Mouse (Mus musculus): ENCODE results near the gene Gp1bb. TPM values are rescaled to one million over a fixed set of nuclear protein-coding genes. Genes with fewer than 3 reads are reported as not detected.

Gp1bb gene
- polyA plus RNA-seq, 1 experiment: 6.4 TPM

- Histone ChIP-seq H3K27me3 (ENCODE audit: control insufficient read depth, insufficient read depth, insufficient read length) (peaks cover 3% of the 10 kb centered on the region), H3K79me3 (ENCODE audit: low read depth) (no peaks in the 10 kb centered on the region), H3K36me3 (ENCODE audit: control insufficient read depth, insufficient read depth) (no peaks in the 10 kb centered on the region), H3K4me3 (ENCODE audit: insufficient read depth, poor library complexity, severe bottlenecking) (no peak overlapping the region), H3K79me2 (ENCODE audit: control insufficient read depth, insufficient read depth) (no peaks in the 10 kb centered on the region), H3ac (ENCODE audit: control insufficient read depth, insufficient read length, low read depth) (no peak overlapping the region)
- TF ChIP-seq CEBPB (IDR thresholded peaks at IDR 0.05; ENCODE audit: low read depth) (no peak), USF1 (IDR thresholded peaks at IDR 0.05; ENCODE audit: low read depth) (no peak), CTCF (IDR thresholded peaks at IDR 0.05; ENCODE audit: control insufficient read depth, insufficient read depth, insufficient read length) (no peak), MYOD1 (IDR thresholded peaks at IDR 0.05; ENCODE audit: control insufficient read depth, insufficient read length, low read depth) (no peak), FOSL1 (IDR thresholded peaks at IDR 0.05; ENCODE audit: insufficient read depth, low read length, poor library complexity, severe bottlenecking) (no peak), MYOG (IDR thresholded peaks at IDR 0.05; ENCODE audit: control insufficient read depth, extremely low read depth, insufficient read length) (no peak), MAX (IDR thresholded peaks at IDR 0.05) (no peak)
Observed at GRCm38 (mm10) chr16:18639382-18639929, 17.3 kb upstream of the Gp1bb start.

- TF ChIP-seq CTCF (IDR thresholded peaks at IDR 0.05; ENCODE audit: control insufficient read depth, insufficient read depth, insufficient read length) (no peak), MYOD1 (IDR thresholded peaks at IDR 0.05; ENCODE audit: control insufficient read depth, insufficient read length, low read depth) (no peak), FOSL1 (IDR thresholded peaks at IDR 0.05; ENCODE audit: insufficient read depth, low read length, poor library complexity, severe bottlenecking) (no peak), MYOG (IDR thresholded peaks at IDR 0.05; ENCODE audit: control insufficient read depth, extremely low read depth, insufficient read length) (no peak), CEBPB (IDR thresholded peaks at IDR 0.05; ENCODE audit: low read depth) (no peak), USF1 (IDR thresholded peaks at IDR 0.05; ENCODE audit: low read depth) (no peak), MAX (IDR thresholded peaks at IDR 0.05) (no peak)
- Histone ChIP-seq H3K36me3 (ENCODE audit: control insufficient read depth, insufficient read depth) (no peaks in the 10 kb centered on the region), H3K27me3 (ENCODE audit: control insufficient read depth, insufficient read depth, insufficient read length) (peaks cover 3% of the 10 kb centered on the region), H3K79me3 (ENCODE audit: low read depth) (no peaks in the 10 kb centered on the region), H3K4me3 (ENCODE audit: insufficient read depth, poor library complexity, severe bottlenecking) (no peak overlapping the region), H3ac (ENCODE audit: control insufficient read depth, insufficient read length, low read depth) (no peak overlapping the region), H3K79me2 (ENCODE audit: control insufficient read depth, insufficient read depth) (no peaks in the 10 kb centered on the region)
Observed at GRCm38 (mm10) chr16:18638396-18638795, 16.2 kb upstream of the Gp1bb start.

GRCm38 (mm10) chr16:18636804-18637203 lies 14.6 kb upstream of the Gp1bb start:
- Histone ChIP-seq H3K36me3 (ENCODE audit: control insufficient read depth, insufficient read depth) (no peaks in the 10 kb centered on the region), H3K4me3 (ENCODE audit: insufficient read depth, poor library complexity, severe bottlenecking) (no peak overlapping the region), H3K79me3 (ENCODE audit: low read depth) (no peaks in the 10 kb centered on the region), H3K27me3 (ENCODE audit: control insufficient read depth, insufficient read depth, insufficient read length) (peaks cover 3% of the 10 kb centered on the region), H3ac (ENCODE audit: control insufficient read depth, insufficient read length, low read depth) (no peak overlapping the region), H3K79me2 (ENCODE audit: control insufficient read depth, insufficient read depth) (no peaks in the 10 kb centered on the region)
- TF ChIP-seq FOSL1 (IDR thresholded peaks at IDR 0.05; ENCODE audit: insufficient read depth, low read length, poor library complexity, severe bottlenecking) (no peak), MYOG (IDR thresholded peaks at IDR 0.05; ENCODE audit: control insufficient read depth, extremely low read depth, insufficient read length) (no peak), CTCF (IDR thresholded peaks at IDR 0.05; ENCODE audit: control insufficient read depth, insufficient read depth, insufficient read length) (no peak), USF1 (IDR thresholded peaks at IDR 0.05; ENCODE audit: low read depth) (no peak), CEBPB (IDR thresholded peaks at IDR 0.05; ENCODE audit: low read depth) (no peak), MYOD1 (IDR thresholded peaks at IDR 0.05; ENCODE audit: control insufficient read depth, insufficient read length, low read depth) (no peak), MAX (IDR thresholded peaks at IDR 0.05) (no peak)

DNA sequence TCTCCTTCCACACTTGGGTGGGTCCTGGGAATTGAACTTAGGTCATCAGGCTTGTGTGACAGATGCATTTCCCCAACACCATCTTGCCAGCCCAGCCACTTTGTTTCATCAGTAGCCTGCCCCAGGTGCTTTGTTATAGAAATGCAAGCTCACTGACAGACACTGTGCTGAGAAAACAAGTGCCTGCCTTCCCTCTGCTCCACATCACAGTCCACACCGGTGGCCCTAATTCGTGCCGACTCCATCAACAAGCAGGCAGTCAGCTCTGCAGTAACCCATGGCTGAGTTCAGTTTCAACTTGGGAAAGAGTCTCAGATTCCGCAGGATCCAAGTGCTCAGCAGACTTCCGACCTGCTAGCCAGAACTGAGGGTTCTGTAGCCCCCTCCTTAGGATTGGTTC lies 14.2 kb upstream of the Gp1bb start:
- no peak overlapping the region for H3K4me3 ChIP-seq (ENCODE audit: insufficient read depth, poor library complexity, severe bottlenecking)
- H3K79me2 ChIP-seq (ENCODE audit: control insufficient read depth, insufficient read depth): no peaks in the 10 kb centered on the region
- H3K79me3 ChIP-seq (ENCODE audit: low read depth): no peaks in the 10 kb centered on the region
- H3K27me3 ChIP-seq (ENCODE audit: control insufficient read depth, insufficient read depth, insufficient read length): peaks cover 3% of the 10 kb centered on the region
- TF ChIP-seq MAX (IDR thresholded peaks at IDR 0.05) (no peak), MYOD1 (IDR thresholded peaks at IDR 0.05; ENCODE audit: control insufficient read depth, insufficient read length, low read depth) (no peak), MYOG (IDR thresholded peaks at IDR 0.05; ENCODE audit: control insufficient read depth, extremely low read depth, insufficient read length) (no peak)
- H3ac ChIP-seq (ENCODE audit: control insufficient read depth, insufficient read length, low read depth): no peak overlapping the region
- H3K36me3 ChIP-seq (ENCODE audit: control insufficient read depth, insufficient read depth): no peaks in the 10 kb centered on the region

DNA sequence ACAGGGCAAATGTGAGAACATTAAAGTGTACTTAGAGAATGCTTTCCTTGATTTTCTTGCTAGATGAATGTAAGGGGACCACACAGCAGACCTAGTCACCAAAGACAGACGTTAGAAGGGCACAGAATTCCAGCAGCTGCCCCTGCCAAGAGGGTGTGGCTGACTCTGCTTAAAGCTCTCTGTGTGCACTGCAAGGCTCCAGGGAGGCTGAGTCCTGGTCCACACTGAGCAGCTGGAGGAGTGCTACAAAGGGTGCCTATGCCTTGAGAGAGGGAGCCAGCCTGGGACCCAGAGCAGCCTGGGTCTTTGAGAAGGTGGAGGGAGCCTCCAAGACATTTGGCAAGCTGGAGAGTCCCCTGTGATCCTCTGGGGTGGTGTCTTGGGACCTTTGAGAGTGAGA lies 11.1 kb upstream of the Gp1bb start:
- TF ChIP-seq CEBPB (IDR thresholded peaks at IDR 0.05; ENCODE audit: low read depth) (no peak), FOSL1 (IDR thresholded peaks at IDR 0.05; ENCODE audit: insufficient read depth, low read length, poor library complexity, severe bottlenecking) (no peak), CTCF (IDR thresholded peaks at IDR 0.05; ENCODE audit: control insufficient read depth, insufficient read depth, insufficient read length) (no peak), USF1 (IDR thresholded peaks at IDR 0.05; ENCODE audit: low read depth) (no peak), MAX (IDR thresholded peaks at IDR 0.05) (no peak), MYOD1 (IDR thresholded peaks at IDR 0.05; ENCODE audit: control insufficient read depth, insufficient read length, low read depth) (no peak), MYOG (IDR thresholded peaks at IDR 0.05; ENCODE audit: control insufficient read depth, extremely low read depth, insufficient read length) (no peak)
- H3K36me3 ChIP-seq (ENCODE audit: control insufficient read depth, insufficient read depth): no peaks in the 10 kb centered on the region
- H3K79me2 ChIP-seq (ENCODE audit: control insufficient read depth, insufficient read depth): peaks cover 1% of the 10 kb centered on the region
- H3K4me3 ChIP-seq (ENCODE audit: insufficient read depth, poor library complexity, severe bottlenecking): no peak overlapping the region
- peaks cover 3% of the 10 kb centered on the region for H3K27me3 ChIP-seq (ENCODE audit: control insufficient read depth, insufficient read depth, insufficient read length)
- H3K79me3 ChIP-seq (ENCODE audit: low read depth): no peaks in the 10 kb centered on the region
- no peak overlapping the region for H3ac ChIP-seq (ENCODE audit: control insufficient read depth, insufficient read length, low read depth)

DNA sequence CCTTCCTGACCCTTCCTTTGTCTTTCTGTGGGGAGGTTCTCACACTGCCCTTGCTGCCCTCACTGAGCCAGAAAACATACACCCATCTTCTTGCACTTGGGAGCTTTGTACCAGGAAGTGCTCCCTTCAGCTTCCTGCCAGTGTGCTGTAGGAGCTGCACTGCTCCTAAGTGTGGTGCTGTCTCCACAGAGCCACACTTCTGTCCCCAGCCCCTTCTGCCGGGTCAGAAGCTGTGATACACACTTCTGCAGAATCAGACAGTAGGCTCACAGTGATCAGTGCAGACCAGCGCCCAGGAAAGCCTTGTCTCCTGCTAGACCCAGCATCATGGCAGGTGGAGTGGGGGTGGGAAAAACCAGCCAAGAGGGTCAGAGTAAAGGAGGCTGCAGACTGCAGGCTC lies 10.6 kb upstream of the Gp1bb start:
- no peak for TF ChIP-seq MYOD1 (IDR thresholded peaks at IDR 0.05; ENCODE audit: control insufficient read depth, insufficient read length, low read depth)
- no peak for TF ChIP-seq FOSL1 (IDR thresholded peaks at IDR 0.05; ENCODE audit: insufficient read depth, low read length, poor library complexity, severe bottlenecking)
- TF ChIP-seq USF1 (IDR thresholded peaks at IDR 0.05; ENCODE audit: low read depth): no peak
- TF ChIP-seq MYOG (IDR thresholded peaks at IDR 0.05; ENCODE audit: control insufficient read depth, extremely low read depth, insufficient read length): no peak
- TF ChIP-seq MAX (IDR thresholded peaks at IDR 0.05): no peak
- TF ChIP-seq CEBPB (IDR thresholded peaks at IDR 0.05; ENCODE audit: low read depth): no peak
- TF ChIP-seq CTCF (IDR thresholded peaks at IDR 0.05; ENCODE audit: control insufficient read depth, insufficient read depth, insufficient read length): no peak
- Histone ChIP-seq H3K36me3 (ENCODE audit: control insufficient read depth, insufficient read depth) (no peaks in the 10 kb centered on the region), H3K79me3 (ENCODE audit: low read depth) (no peaks in the 10 kb centered on the region), H3K4me3 (ENCODE audit: insufficient read depth, poor library complexity, severe bottlenecking) (no peak overlapping the region), H3K79me2 (ENCODE audit: control insufficient read depth, insufficient read depth) (peaks cover 6% of the 10 kb centered on the region), H3K27me3 (ENCODE audit: control insufficient read depth, insufficient read depth, insufficient read length) (peaks cover 3% of the 10 kb centered on the region), H3ac (ENCODE audit: control insufficient read depth, insufficient read length, low read depth) (no peak overlapping the region)

Measured in C2C12 (cell line).